Mouse (Mus musculus) kidney, adult 11 months (tissue): ENCODE results near the gene Csgalnact2.

Experiments used
- DNase-seq: peaks from one replicate; pipeline ENCODE4 v3.0.0; 2022

Csgalnact2 gene

DNA sequence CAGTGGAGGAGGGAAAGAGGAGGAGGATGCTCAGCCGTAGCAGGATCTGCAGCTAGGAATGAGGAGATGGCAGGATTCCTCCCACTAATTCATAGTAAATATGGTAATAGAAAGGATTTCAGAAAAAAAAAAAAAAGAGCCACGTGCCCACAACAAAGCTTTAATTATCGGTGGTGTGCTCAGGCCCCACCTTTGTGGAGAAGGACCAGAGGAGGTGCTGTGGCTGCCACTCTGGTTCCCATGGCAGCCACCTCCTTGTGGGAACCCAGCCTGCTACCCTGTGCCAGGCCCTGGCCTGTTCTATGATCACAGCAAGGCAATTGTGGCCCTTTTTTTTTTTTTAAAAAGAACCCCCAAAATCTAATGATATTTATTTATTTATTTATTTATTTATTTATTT is 67.5 kb downstream of the Csgalnact2 start:
- no peak for DNase-seq

GRCm38 (mm10) chr6:118071013-118071350 is 68.0 kb downstream of the Csgalnact2 start:
- no peak for DNase-seq

DNA sequence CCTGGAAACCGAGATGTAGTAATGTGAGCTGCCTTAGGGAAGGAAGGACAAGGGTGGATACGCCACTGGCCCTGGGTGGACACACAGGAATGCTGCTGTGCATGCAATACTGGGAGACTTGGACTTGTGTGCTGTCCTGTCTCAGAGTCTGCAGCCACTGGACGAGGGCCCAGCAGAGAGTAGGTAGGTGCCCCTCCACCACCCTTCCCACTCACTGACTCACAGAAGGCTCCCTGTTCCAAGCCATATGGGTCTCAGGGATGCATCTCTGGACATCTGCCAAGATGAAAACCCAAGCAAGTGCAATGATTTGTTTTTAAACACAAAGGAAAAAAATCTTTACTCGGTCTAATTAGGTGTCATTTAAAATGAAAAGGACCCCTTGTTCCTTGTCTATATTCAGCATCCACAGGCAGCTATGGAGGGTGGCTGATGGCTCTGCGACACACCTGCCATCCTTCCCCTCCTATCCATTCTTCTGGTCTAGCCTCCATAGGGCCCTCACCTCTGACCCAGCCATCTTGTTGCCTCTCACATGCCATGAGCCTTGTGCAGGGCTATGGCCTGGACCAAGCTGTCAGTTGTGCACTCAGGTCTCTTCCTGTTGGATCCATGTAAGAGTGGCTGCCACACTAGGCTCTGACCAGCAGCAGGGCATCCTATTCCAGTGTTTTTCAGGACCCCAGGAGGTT is 68.5 kb downstream of the Csgalnact2 start:
- no peak for DNase-seq

GRCm38 (mm10) chr6:118067720-118068119 is 71.2 kb downstream of the Csgalnact2 start:
- DNase-seq, result no peak

DNA sequence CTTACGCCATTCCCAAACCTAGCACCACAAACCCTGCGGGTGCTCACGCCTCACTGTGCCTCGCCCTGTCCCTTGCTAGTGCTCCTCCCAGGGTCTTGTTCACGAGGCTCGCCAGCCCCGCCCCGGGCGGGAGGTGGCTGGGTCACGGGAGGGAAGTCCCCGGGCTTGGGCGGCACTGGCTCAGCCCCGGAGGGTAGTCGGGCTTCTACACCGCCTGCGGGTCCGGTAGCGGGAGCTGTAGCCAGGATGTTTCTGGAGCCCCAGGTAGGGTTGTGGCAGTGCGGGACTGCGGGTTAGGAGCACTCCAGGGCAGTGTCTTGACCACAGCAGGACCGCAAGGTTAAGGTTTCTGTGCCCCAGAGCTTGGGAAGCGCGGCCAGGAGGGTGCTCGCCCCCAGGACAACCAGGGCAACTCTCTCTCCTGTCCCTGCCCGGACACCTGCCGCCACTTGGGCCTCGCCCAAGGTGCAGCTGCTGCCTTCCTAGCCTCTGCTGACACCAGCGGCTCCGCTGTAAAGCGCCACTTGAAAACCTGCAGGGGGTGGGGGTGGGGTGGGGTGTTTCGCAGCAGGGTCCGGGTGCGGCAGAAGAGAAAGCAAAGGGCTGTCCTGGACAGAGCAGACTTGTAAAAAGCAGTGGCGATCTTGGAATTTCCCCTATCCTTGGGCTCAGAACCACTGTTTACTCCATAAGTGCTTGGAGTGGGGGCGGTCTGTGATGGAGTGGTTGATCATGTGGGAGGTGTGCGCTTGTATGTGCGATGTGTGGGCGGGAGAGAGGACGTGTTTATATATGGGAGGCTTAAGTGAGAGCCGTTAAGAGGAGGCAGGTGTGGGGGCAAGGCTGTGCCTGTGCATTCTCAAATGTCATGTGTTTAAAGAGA is 72.5 kb downstream of the Csgalnact2 start:
- peak; percentile 17 for DNase-seq

GRCm38 (mm10) chr6:118065837-118066198 is 73.1 kb downstream of the Csgalnact2 start:
- DNase-seq, result no peak

DNA sequence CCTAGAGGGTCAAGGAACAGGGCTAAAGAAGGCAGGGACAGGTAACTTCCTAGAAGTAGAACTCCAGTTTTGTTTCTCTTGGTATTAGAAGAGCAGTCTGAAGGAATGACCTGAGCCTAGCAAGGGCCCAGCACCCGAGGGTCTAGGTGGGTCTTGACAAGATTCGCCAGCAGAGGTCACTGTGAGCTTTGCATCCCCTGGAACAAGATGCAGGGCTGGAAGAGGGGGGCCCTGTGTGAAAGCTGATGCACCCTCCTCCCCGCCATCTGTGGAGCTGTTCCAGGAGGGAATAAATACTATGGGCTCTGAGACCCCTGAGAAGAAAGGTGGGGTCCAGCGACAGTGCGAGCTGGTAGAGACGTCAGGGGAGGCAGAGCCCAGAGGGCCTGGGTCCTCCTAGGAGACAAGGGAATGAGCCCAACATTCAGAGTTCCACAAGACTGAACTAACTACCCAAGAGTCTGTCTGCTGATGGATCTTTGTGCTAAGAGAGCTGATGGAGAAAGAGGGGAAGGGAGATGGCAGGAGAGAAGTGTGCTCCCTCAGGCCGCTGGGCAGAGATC is 73.9 kb downstream of the Csgalnact2 start:
- DNase-seq, result no peak

GRCm38 (mm10) chr6:118063266-118063665 is 75.7 kb downstream of the Csgalnact2 start:
- DNase-seq, result no peak

GRCm38 (mm10) chr6:118061266-118061665 is 77.7 kb downstream of the Csgalnact2 start:
- no peak for DNase-seq
